Mouse (Mus musculus) neutrophil, adult 5-6 weeks (primary cell): ENCODE data around the gene Foxd3. TPM values are rescaled to one million over a fixed set of nuclear protein-coding genes. Genes with fewer than 3 reads are reported as not detected.
"Not testable (repeated sequence)": the region's sequence is repeated elsewhere in the genome, so short reads cannot be mapped to it uniquely, and the experiment has no call there.

Experiments used
- ATAC-seq: fragments of 151-379, 151-347 bp; 2 replicates; pipeline ENCODE4 v1.8.0; 2017; ENCODE audit warnings: mild to moderate bottlenecking, moderate TSS enrichment; ENCODE audit not compliant: insufficient number of reproducible peaks, poor library complexity, low FRiP score, severe bottlenecking; ENCODE audit errors: extremely low read depth
- total RNA-seq: library from RNA; stranded (forward); fragments of 200-1000 nt; gene quantifications from 2 replicates; pipeline ENCODE4 v1.2.3, GENCODE M21; 2017

The Foxd3 gene
- total RNA-seq, result not detected in 2 replicates

GRCm38 (mm10) chr4:99655937-99656604 lies at the start of gene Foxd3:
Gene Foxd3 (plus strand): TSS chr4:99656299.
- no peak for ATAC-seq

DNA sequence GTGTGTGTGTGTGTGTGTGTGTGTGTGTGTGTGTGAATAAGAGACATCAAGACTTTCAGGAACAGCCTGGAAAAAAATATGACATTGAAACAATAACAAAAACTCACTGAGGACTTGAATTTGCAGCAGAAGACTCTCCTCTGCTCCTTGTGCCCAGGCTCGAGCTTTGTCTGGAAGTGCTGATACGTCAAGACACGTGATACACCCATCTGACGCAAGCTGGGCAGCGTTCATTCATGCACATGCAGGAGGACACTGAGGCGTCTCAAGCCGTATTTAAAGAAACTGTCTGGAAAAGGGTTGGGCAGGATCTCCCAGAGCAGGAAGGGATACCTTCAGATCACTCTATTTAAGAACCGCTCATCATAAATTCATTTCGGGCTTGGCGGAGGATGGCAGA lies 43.9 kb upstream of the Foxd3 start:
- no peak for ATAC-seq

DNA sequence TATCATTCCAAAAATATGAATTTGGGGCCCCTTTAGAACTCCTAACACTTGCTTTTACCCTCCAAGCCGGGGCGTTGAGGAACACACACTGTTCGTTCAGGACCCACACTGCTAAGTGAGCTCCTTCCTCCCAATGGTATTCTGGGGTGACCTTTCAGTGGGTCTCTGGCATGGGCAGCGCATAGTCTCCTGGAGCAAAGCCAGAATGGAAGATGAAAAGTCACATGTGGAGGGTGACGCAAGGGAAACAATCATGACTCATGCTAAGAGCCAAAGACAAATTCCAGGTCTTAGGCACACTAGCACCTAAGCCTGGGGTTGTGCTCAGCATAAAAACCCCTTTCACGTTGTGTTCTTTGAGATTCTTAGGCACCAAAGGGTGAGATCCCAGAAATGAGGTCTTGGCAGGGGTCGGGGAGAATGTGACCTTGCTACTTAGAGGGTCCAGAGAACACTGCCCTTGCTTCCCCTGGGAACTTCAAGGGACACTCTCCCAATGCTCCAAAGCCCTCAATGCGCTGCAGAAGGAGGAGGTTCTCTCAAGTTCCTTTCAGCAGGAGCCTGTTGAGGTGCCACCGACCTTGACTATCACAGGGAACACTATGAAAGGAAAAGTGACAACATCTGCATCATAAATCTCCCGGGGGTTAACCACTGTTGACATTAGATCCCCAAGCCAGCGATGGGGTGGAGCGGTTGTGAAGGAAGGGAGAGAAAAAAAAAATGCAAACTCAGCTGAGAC lies 43.3 kb upstream of the Foxd3 start:
- no peak for ATAC-seq

DNA sequence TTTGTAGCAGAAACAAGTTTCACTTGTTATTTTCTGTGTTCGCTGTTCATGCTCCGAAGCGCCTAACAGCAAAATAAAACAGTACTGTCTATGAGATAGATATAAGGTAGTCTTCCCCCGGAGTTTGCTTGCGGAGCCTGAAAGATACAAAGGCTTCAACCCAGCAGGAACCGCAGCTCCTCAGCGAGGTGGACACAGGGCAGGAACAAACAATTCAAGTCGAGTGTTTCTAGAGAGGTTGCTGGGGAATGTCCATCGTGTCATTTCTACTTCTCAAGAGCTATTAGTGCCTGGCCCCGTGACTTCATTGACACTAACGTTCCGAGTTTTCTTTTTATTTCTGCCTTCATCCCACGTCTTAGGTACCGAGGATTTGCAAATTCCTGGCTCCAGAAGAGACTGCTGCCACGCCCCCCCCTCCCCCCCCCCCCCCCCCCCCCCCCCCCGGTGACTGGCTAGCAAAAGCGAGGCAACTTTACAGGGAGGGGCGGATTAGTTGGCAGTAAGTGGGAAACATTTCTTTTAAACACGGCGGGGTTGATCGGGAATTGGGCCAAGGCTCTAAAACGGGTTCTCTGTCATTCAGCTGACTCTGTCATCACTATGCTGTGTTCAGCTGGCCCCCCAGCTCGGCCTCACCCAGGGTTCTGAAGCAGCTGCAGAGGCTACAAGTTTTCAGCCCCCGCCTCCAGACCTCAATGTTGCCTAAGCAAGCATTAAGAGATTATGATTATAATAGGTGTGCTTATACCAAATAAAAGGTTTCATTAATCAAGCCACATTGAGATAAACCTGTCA lies 29.9 kb upstream of the Foxd3 start:
- no peak for ATAC-seq

GRCm38 (mm10) chr4:99627057-99627456 lies 29.0 kb upstream of the Foxd3 start:
- ATAC-seq, result no peak

DNA sequence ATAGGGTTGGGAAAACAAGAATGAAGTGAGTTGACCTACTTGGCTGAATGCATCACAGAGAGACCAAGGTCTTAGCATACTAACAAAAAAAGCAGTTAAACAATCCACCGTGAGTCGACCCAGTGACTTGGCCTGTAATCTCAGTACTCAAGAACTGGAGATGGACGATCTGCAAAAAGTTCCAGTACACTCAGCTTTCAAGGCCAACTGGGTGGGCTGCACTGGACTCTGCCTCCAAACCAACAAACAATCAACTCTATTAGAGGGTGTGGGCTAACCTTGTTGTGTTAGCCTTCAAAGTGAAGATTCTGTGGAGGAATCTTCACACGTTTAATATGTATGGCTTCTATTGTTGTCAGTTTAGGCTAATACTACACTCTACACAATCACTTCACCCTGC lies 20.1 kb upstream of the Foxd3 start:
- ATAC-seq, result no peak

DNA sequence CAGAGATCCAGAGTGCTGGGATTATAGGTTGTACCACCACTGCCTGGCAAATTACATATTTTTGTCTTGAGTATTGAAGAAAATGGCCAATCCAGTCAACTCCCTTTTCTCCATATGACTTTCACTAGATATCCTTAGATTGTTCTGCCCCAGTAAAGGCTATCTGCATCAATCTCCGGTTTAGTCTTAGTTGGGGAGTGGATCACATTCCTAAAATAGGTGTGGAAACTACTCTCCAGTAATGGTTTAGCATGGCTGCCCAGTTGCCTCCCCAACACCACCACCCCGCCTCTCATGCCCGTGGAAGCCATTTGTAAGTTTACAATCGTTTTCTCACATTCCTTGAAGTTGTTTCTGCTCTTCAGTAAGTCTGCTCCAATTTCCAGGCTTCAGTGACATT lies 19.4 kb upstream of the Foxd3 start:
- ATAC-seq, result no peak

DNA sequence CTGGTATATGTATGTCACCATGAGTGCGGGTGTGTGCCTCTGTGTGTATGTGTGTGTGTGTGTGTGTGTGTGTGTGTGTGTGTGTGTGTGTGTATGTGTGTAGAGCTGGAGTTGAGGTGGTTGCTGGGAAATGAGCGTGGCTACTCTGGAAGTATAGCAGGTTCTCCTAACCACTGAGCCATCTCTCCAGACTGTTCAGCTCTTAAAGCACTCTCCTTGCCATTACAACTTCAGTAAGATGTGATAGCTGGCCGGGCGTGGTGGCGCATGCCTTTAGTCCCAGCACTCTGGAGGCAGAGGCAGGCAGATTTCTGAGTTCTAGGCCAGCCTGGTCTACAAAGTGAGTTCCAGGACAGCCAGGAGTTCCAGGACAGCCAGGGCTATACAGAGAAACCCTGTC lies 15.5 kb upstream of the Foxd3 start:
- ATAC-seq, result not testable (repeated sequence)

DNA sequence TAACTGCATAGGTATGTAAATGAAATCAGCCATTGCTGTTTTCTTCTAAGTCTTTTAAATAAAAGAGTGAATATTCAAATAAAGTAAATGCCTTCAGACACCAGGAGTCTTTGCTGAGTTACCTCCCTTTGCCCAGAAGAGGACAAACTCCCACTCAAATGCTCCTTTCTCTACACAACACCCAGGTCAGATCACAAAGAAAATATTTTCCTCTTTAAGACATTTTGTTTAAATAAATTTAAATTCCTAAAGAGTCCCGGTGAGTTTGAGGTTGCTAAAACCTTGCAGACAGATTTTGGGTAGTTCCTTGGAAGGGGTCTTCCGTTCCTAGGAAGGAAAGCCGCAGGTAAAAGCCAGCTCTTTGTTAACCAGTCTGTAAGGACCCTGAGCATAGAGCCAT lies 14.2 kb upstream of the Foxd3 start:
- no peak for ATAC-seq

DNA sequence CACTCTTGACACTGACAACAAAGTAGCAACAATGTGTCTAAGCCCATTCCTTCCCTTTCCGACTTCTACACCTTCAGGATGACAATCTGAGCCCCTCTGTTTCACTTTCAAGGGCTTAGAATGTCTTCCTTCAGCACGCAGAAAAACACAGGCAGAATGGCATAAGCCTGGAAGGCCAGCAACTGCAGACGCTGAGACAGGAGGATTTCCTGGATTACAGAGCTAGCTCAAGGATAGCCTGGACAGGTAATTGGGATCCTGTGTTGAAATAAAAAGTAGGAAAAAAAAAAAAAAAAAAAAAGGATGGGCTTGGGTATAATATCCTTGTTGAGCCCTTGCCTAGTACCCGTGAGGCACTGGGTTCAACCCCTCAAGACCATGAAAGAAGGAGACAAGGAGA lies 10.5 kb upstream of the Foxd3 start:
- no peak for ATAC-seq

- ATAC-seq, result no peak
These were observed 5.8 kb upstream of the Foxd3 start for GRCm38 (mm10) chr4:99650088-99650944.

DNA sequence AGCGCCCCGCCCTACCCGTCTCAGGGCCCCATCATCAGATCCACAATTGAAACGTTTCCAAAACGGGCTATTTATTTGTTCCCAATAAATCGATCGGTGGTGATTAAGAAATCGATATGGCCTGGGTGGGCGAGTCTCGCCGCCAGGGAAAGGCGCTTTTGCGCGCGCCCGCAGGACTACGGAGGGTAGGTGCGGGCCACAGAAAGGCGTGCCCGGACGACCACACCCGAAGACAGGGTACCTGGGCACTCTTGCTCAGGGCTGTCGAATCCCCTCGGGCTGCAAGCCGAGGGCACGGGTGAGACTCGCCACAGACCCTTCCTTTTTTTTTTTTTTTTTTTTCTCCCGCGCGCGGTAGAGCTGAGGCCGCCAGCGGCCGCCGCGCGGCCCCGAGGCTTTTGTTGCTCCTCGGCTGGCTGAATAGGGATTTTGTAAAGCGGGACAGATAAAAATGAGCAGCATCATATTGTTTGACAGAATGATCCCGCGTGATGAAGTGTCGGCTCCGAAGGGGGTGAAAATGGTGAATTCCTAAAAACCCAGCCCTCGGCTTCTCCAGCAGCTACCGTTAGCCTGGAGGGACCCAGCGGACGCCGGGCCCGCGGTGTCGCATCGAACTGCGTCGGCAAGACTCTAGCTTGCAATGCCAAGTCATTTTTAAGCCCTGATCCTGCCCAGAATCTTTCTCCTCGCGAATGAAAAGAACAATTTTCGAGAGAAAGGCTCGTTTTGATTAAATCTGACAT lies 5.0 kb upstream of the Foxd3 start:
- ATAC-seq, result no peak

- no peak for ATAC-seq
These were observed 4.2 kb upstream of the Foxd3 start for GRCm38 (mm10) chr4:99651823-99652450.

- no peak for ATAC-seq
These were observed 3.4 kb upstream of the Foxd3 start for GRCm38 (mm10) chr4:99652576-99653210.

DNA sequence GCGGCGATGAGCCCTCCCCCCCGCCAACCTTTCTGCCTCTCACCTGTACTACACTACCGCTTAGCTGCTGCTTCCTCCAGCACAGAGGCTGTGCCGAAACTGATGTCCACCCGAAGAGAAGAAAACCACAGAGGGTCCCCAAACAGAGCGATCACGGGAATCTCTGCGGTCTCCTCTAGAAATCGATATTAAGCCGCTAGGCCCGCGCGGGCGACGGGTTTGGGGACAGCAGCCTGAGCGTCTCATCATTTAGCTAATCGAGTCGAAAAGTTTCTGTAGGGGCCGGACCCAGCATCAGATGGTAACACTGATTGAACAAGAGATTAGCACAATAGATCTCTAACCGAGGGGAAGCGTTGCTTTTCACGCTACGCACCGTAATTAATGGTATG lies 2.9 kb upstream of the Foxd3 start:
- ATAC-seq, result no peak

DNA sequence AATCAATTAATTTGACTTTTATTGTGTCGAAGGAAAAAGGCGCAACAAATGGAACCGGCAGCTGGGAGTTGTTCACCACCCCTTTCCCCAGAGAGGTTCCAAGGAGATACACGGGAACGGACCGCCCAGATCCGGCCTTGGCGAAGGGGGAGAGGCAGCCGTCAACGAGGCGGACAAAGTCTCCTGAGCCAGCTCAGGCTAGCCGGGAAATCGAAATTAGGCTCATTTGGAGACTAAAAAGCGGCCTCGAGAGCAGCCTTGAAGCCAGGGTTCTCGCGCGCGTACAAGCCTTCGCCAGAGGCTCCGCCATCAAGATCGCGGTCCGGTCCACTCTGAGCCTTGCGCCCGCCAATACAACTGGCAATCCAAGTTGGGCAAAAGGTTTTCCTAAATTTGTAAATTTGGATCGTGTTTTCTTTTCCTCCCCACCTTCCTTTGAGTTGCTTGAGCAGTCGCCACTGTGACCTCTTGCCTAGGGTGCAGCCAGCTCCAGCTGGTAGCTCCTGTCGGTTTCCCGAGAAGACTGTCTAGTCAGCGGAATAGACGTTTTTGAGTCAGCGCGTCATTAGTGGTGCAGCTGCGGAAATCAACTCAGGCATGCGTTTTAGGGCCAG lies 2.4 kb upstream of the Foxd3 start:
- no peak for ATAC-seq

DNA sequence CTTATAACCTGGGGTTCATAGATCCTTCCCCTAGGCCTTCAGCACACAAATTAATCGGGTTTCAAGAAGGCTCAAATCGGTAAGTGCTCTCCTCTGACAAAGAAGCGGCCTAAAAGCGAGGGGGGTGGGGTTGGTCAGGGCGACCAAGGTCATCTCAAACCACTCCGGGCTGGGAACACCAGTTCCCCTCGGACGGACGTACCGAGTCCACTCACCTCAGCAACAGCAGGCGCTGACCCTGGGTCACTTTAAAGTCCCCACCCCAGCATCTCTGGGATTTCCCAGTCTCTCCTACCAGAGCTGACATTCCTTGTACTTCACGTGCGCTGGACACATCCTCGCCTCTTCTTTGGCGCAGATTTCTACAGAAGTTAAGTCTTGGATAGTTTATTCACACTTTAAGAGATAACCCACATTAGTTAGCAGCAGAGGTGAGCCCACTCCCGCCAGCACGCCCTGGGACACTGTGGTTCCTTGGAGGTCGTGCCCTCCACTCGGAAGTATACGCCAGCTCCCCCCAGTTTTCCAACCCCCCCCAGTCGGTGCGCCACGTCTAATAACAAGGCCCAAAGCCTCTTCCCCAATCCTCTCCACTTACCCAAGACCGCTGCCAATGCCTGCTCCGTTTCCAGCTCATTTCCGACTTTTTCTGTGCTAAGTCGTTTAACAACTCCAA lies 1.3 kb upstream of the Foxd3 start:
- ATAC-seq, result no peak
